Mouse (Mus musculus) monocyte, adult 5-6 weeks (primary cell): Measurements from ENCODE around the gene Ciapin1. TPM values are rescaled to one million over a fixed set of nuclear protein-coding genes. Genes with fewer than 3 reads are reported as not detected.
A peak's percentile ranks its signal among the peaks of the same experiment; 100 is the strongest.

Experiments used
- ATAC-seq: fragments of 153-309, 156-312 bp; replicated peaks from 2 replicates; pipeline ENCODE4 v1.8.0; 2017; ENCODE audit warnings: mild to moderate bottlenecking; ENCODE audit not compliant: low TSS enrichment, insufficient number of reproducible peaks, severe bottlenecking, poor library complexity, low FRiP score
- total RNA-seq: library from RNA; stranded (forward); fragments of 200-1000, 200-491, 200-594 nt; gene quantifications from 3 replicates; pipeline ENCODE4 v1.2.3, GENCODE M21; 2017

Gene Ciapin1
- total RNA-seq, 1 experiment from 2014 or later, result 17.3 TPM

- no peak for ATAC-seq
These were observed 52.1 kb downstream of the Ciapin1 start for GRCm38 (mm10) chr8:94785995-94786595.

DNA sequence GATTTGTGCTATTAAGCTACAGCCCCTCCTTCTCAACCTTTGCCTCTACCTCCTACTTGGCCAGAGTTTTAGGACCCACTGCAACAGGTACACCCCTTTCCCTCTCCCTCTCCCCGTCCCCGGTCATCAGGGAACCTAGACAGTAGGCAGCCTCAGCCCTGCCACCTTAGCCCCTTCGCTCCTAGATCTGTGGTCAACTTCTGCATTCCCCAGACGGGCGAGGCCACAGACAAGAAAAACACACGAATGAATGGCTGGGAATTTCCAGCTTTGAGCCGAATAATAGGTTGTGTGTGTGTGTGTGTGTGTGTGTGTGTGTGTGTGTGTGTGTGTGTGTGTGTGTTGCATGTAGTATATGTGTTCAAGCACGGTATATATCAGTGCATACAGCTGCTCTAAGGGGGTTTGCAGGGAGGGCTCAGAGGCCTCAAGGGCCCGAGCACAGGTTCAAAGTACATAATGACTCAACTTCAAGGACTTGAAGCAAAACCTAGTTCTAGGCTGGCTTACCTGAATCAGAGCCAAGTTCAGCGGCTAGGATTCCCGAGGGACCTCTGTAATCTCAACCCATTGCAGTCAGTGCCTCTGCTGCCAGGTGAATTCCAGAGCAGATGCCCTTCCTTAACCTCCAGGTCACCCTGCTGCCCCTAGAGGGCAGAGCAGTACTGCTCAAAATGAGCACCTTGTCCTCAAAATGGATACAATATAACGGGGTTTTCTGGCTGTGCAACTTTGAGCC lies 52.7 kb downstream of the Ciapin1 start:
- 0 out of 2 replicates have a peak, but pooled peaks have one; percentile 40 for ATAC-seq

DNA sequence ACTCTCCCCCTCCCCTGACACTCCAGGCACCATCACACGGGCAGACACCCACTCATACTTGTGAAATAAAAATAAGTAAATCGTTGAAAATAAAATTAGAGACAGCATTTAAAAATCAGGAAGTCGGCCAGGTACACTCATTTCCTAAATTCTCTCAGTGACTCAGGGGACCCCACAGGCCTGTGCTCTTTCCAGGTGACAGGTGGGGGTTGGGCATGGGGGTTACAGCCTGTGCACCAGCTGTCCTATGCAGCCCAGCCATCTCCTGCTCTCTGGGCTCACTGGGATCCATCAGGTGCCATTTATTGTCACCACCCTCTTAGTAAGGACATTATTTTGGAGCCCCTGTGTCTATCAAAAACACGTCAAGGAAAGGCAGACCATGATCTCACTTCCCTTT lies 54.3 kb downstream of the Ciapin1 start:
- ATAC-seq, result no peak

- no peak for ATAC-seq
These were observed 56.3 kb downstream of the Ciapin1 start for GRCm38 (mm10) chr8:94781838-94782235.

DNA sequence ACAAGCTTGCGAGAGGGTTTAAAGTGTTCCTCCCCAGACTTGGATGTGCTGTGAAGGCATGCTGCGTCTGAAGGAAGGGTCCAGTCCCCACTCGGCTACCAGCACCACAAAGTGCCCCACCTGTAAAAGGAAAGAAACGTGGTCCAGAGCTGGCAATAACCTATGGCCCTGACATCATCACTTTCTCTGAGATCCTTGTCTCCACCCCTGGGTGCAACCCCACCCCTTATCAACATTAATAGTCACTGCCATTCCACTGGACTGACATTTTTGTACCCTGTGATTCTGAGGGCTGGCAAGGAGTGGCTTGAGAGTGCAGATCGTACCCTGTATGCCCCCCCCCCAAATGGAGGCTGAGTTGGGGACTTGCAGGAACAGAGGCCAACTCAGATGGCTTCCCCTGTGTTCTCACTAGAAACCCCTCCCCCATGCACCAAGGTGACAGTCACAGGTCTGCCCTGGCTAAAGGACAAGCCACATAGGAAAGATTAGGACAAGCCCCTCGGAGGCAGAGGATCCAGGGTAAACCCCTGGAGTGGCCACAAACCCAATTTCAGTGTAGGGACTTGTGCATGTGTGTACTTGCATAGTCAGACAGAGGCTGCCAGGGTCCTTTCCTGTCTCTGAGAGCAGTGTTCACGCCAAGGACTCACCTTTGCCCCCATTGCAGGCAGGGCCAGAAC lies 56.9 kb downstream of the Ciapin1 start:
- ATAC-seq, result no peak

DNA sequence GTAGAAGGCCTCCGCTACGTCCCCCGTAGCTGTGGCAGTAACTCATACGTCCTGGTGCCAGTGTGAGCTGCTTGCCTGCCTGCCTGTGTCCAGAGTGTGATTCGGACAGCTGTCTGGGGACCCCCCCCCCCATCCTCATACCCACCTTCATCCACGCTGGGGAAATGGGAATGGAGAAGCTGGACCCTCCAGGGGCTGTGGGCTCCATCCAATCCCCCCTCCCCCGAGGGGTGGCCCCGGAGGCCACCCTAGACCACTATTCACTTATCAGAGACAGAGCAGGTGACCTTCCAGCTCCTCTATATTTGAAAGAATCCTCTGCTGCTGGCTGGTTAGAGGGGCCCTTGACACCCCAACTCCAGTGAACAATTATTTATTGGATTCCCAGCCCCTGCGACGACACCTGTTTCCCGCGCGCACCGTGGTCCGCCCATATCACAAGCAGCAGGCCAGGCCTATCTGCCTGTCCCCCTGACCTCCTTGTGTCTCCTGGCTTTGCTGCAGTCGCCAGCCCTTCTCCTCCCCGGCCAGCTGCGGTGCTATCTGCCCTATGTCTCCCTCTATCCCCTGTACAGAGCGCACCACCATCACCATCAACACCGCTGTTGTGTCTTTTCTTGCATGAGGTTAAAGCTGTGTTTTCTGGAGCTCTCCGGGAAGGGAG lies 57.5 kb downstream of the Ciapin1 start:
- ATAC-seq, result no peak

GRCm38 (mm10) chr8:94779534-94780294 lies 58.4 kb downstream of the Ciapin1 start:
- no peak for ATAC-seq

DNA sequence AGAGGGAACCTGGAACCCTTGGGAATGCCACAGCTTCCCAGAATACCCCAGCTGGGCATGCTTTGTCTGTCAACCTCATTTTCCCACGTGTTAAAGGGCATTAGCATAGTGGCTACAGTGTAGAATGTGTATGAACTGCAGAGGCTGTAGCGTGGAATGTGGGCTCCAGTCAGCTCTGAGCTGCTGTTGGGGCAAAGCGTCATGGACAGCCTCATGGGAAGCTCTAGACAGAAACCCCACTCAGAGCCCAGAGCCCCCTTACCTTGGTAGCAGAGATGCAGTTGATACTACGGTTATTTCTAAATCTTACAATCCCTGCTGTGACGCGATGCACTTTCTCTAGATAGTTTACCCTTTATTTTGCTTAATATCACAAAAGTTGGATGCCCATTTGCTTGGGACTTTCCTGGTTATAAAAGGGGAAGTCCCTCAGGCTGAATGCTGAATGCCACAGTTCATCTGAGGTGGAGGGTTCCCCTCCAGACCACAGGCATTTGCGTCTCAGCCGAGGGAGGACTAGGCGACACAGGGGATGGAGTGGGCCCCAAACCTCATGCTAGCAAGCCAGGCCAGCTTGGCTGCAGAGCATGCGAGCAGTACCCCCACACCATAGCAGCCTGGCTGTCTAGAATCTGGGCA lies 59.1 kb downstream of the Ciapin1 start:
- peak; percentile 44 for ATAC-seq

- ATAC-seq, result peak; percentile 32; the same call in 1 of the 2 replicates
These were observed 59.7 kb downstream of the Ciapin1 start for GRCm38 (mm10) chr8:94778473-94778872.

DNA sequence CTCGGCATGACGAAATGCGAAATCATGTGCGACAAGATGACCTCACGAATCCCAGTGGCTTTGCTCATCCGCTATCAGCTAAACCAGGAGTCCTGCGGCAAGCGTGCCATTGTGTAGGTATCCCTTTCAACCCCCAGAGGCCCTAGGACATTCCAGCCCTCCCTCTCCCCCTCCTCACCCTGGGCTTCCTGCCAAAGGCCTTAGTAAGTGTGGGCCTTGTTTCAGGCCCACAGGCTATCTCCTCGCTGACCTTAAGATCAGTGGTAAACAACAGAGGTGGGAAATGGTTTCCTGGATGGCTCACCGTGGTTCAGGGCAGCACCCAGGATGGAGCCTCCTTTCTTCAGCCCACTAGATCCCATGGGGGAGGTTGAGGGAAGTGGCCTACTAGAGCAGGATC lies 60.1 kb downstream of the Ciapin1 start:
- ATAC-seq, result no peak

DNA sequence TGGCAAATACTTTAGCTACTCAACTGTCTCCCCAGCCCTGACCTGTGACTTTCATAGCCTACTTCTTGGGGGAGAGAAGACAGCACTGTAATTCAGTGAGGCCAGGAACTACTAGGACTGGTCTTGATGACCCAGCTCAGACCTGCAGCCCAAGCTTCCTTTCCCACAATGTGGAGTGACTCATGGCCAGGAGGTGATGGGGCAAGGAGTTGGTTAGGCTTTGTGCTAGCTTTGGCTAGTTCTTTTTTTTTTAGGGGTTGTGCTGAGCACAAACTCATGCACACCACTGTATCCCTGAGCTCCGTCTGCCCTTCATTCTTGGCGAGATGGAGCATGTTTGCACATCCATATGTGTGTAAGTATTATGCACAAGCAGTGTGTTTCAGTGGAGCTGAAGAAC lies 61.8 kb downstream of the Ciapin1 start:
- ATAC-seq, result no peak

GRCm38 (mm10) chr8:94774601-94775000 lies 63.6 kb downstream of the Ciapin1 start:
- ATAC-seq, result no peak

DNA sequence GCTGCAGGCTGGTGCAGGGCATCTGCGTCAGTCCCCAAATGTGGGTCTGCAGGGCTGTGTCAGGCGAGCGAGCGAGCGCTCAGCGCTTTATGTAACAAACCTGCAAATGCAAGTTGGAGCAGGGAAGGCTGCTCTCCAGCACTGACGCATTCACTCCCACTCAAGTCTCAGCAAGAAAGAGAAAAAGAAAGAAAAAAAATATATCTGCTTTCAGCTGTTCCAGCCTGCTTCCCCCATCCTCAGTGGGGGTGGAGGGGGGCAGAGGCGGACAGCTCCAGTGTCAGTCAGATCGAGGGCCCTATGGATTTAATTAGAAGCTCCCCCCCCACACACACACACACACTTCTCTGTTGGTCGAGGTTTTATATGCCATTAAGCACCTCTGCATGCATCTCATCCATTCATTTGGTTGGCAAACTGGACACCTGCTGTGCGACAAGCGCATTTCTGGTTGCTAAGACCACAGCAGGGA lies 64.4 kb downstream of the Ciapin1 start:
- ATAC-seq, result no peak

DNA sequence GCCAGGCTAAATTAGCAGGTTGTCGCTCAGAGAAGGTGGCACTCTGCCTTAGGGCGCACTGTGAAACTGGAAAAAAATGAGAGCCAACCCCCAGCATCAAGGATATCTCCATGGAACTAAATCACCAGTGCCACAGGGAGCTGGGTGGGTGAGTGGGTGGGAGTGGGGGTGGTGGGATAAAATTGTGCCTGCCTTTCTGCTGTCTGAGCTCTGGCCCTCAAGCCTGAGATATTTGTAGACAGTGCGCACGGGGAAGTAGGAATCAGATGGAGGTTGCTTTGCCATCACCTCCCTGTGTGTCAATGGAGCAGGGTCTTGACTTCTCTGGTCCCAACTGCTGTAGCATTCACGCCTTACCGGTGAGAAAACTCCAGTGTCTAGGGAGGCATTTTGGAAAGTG lies 65.1 kb downstream of the Ciapin1 start:
- no peak for ATAC-seq

- no peak for ATAC-seq
These were observed 66.1 kb downstream of the Ciapin1 start, which contains the start of gene Cx3cl1 for GRCm38 (mm10) chr8:94771941-94772670. Gene Cx3cl1 (plus strand): TSS chr8:94772009.

GRCm38 (mm10) chr8:94770945-94771344 lies 67.2 kb downstream of the Ciapin1 start:
- ATAC-seq, result no peak
